In genomic region chr2:73436976-73437375, GRCm38 (mm10) we compare ENCODE assay signal across 24 mouse cellular contexts. TPM values are rescaled to one million over a fixed set of nuclear protein-coding genes. Genes with fewer than 3 reads are reported as not detected.
A peak's percentile ranks its signal among the peaks of the same experiment; 100 is the strongest.
DNase-seq lines count a peak whose midpoint lies in the region; ATAC-seq and TF ChIP-seq lines count a peak whose summit lies in the region.
"Had no signal": no experiment of that assay in that cellular context is flagged by ENCODE, and none has a peak within 500 bp of the region (broad histone marks: within the 10 kb centered on the region; RNA-seq: fewer than 3 reads in every experiment).

No protein-coding gene starts in this region.

- 42% methylated on average over 18 of the region's 18 CpGs for WGBS in forebrain, embryonic 10.5 days
- 39% methylated on average over 18 of the region's 18 CpGs for WGBS in forebrain, embryonic 12.5 days
- WGBS in heart, embryonic 14.5 days, result 51% methylated on average over 18 of the region's 18 CpGs
- 50% methylated on average over 18 of the region's 18 CpGs for WGBS in embryonic facial prominence, embryonic 13.5 days

- intact Hi-C loops in heart, postnatal 25 days (cut with DNase I), result no loop called here

- no peaks in the 10 kb centered on the region for H3K27me3 ChIP-seq in forebrain, embryonic 10.5 days (ENCODE audit: poor library complexity, severe bottlenecking)
- no peaks in the 10 kb centered on the region for H3K27me3 ChIP-seq in forebrain, embryonic 12.5 days
- H3K27me3 ChIP-seq in heart, embryonic 14.5 days (ENCODE audit: control insufficient read depth, insufficient read depth, low read length), result no peaks in the 10 kb centered on the region
- H3K27me3 ChIP-seq in ES-Bruce4 (ENCODE audit: control insufficient read depth, insufficient read depth, low read length, poor library complexity, severe bottlenecking), result no peaks in the 10 kb centered on the region
- H3K27me3 ChIP-seq in embryonic facial prominence, embryonic 13.5 days, result no peaks in the 10 kb centered on the region
- H3K27me3 ChIP-seq: liver, embryonic 12.5 days; neural tube, embryonic 15.5 days; stomach, embryonic 15.5 days had no signal

- H3K9ac ChIP-seq in forebrain, embryonic 12.5 days, result no peak overlapping the region
- H3K9ac ChIP-seq in heart, embryonic 14.5 days (ENCODE audit: low read length), result no peak overlapping the region
- peak overlapping the region; percentile 51 for H3K9ac ChIP-seq in ES-Bruce4 (ENCODE audit: low read depth, poor library complexity, severe bottlenecking)
- peak overlapping the region; percentile 36; the same call in 1 of the 2 replicates for H3K9ac ChIP-seq in embryonic facial prominence, embryonic 13.5 days
- H3K9ac ChIP-seq: liver, embryonic 12.5 days; neural tube, embryonic 15.5 days; stomach, embryonic 15.5 days had no signal

- no peak for DNase-seq in forebrain, embryonic 10.5 days (ENCODE audit: extremely low spot score, low spot score)
- no peak for DNase-seq in heart, postnatal 25 days (ENCODE audit: low spot score)
- DNase-seq: adrenal gland, postnatal 25 days; cerebellum, adult 11-12 months; cerebellum, postnatal 14 days; gastrocnemius, postnatal 10 days; kidney, adult 18-20 months; lung, postnatal 14 days; thymus, adult 18-20 months; thymus, postnatal 4 days had no signal

- peak overlapping the region; percentile 51; the same call in 1 of the 2 replicates for H3K27ac ChIP-seq in forebrain, embryonic 10.5 days
- H3K27ac ChIP-seq in forebrain, embryonic 12.5 days, result no peak overlapping the region
- no peak overlapping the region for H3K27ac ChIP-seq in heart, embryonic 14.5 days (replicated peaks in 1 of 2; ENCODE audit: control insufficient read depth in 1 of 2, insufficient read depth in 1 of 2, low read depth in 2 of 2, low read length in 2 of 2)
- no peak overlapping the region for H3K27ac ChIP-seq in ES-Bruce4 (ENCODE audit: insufficient read depth, low read length)
- peak overlapping the region; percentile 55 for H3K27ac ChIP-seq in embryonic facial prominence, embryonic 13.5 days
- H3K27ac ChIP-seq: hindbrain, embryonic 10.5 days; kidney, postnatal 0 days; liver, embryonic 12.5 days; neural tube, embryonic 15.5 days; stomach, embryonic 15.5 days had no signal

- ATAC-seq in forebrain, embryonic 12.5 days (ENCODE audit: low FRiP score), result no peak
- no peak for ATAC-seq in heart, embryonic 14.5 days (ENCODE audit: insufficient number of reproducible peaks, insufficient read depth, low FRiP score, low read depth)
- no peak for ATAC-seq in embryonic facial prominence, embryonic 13.5 days (ENCODE audit: insufficient number of reproducible peaks, insufficient read depth, low FRiP score, low TSS enrichment, low read depth)
- ATAC-seq in cerebellum, adult (ENCODE audit: insufficient number of reproducible peaks, low FRiP score, low TSS enrichment), result no peak
- no peak for ATAC-seq in monocyte, adult 5-6 weeks (replicated peaks; ENCODE audit: insufficient number of reproducible peaks, low FRiP score, low TSS enrichment, poor library complexity, severe bottlenecking)
- ATAC-seq: forebrain, embryonic 16.5 days had no signal

- H3K36me3 ChIP-seq in forebrain, embryonic 10.5 days (replicated peaks), result peaks cover 64% of the 10 kb centered on the region
- peaks cover 7% of the 10 kb centered on the region; the same call in 1 of the 2 replicates for H3K36me3 ChIP-seq in forebrain, embryonic 12.5 days (replicated peaks)
- peaks cover 42% of the 10 kb centered on the region for H3K36me3 ChIP-seq in heart, embryonic 14.5 days (ENCODE audit: control insufficient read depth, insufficient read depth, low read length)
- H3K36me3 ChIP-seq in ES-Bruce4 (ENCODE audit: control insufficient read depth, insufficient read depth, low read length, poor library complexity, severe bottlenecking), result no peaks in the 10 kb centered on the region
- H3K36me3 ChIP-seq in embryonic facial prominence, embryonic 13.5 days, result peaks cover 77% of the 10 kb centered on the region
- H3K36me3 ChIP-seq: neural tube, embryonic 15.5 days had no signal

- H3K4me2 ChIP-seq in forebrain, embryonic 12.5 days, result no peak overlapping the region
- H3K4me2 ChIP-seq in heart, embryonic 14.5 days (ENCODE audit: low read length), result peak overlapping the region; percentile 36
- no peak overlapping the region for H3K4me2 ChIP-seq in embryonic facial prominence, embryonic 13.5 days
- H3K4me2 ChIP-seq: liver, embryonic 12.5 days; midbrain, embryonic 11.5 days; neural tube, embryonic 15.5 days; stomach, embryonic 15.5 days had no signal

- H3K4me1 ChIP-seq in forebrain, embryonic 10.5 days, result peaks cover 21% of the 10 kb centered on the region
- peaks cover 10% of the 10 kb centered on the region for H3K4me1 ChIP-seq in forebrain, embryonic 12.5 days
- H3K4me1 ChIP-seq in heart, embryonic 14.5 days (ENCODE audit: control insufficient read depth in 2 of 2, insufficient read depth in 2 of 2, low read length in 2 of 2), result no peaks in the 10 kb centered on the region
- H3K4me1 ChIP-seq in ES-Bruce4 (ENCODE audit: control insufficient read depth, insufficient read depth, low read length), result peaks cover 3% of the 10 kb centered on the region
- peaks cover 28% of the 10 kb centered on the region for H3K4me1 ChIP-seq in embryonic facial prominence, embryonic 13.5 days
- H3K4me1 ChIP-seq: stomach, embryonic 15.5 days had no signal

- no peaks in the 10 kb centered on the region for H3K9me3 ChIP-seq in forebrain, embryonic 10.5 days
- no peaks in the 10 kb centered on the region for H3K9me3 ChIP-seq in forebrain, embryonic 12.5 days
- no peaks in the 10 kb centered on the region for H3K9me3 ChIP-seq in heart, embryonic 14.5 days (ENCODE audit: control insufficient read depth, low read length)
- H3K9me3 ChIP-seq in ES-Bruce4 (replicated peaks; ENCODE audit: control insufficient read depth, insufficient read depth, low read length, poor library complexity, severe bottlenecking), result no peaks in the 10 kb centered on the region
- H3K9me3 ChIP-seq in embryonic facial prominence, embryonic 13.5 days, result no peaks in the 10 kb centered on the region
- H3K9me3 ChIP-seq: hindbrain, embryonic 10.5 days; liver, embryonic 12.5 days; neural tube, embryonic 15.5 days; stomach, embryonic 15.5 days had no signal

- TF ChIP-seq EP300 in ES-Bruce4 (IDR thresholded peaks at IDR 0.05; ENCODE audit: insufficient read depth, low read depth, low read length), result no peak

- no peak overlapping the region for H3K4me3 ChIP-seq in forebrain, embryonic 10.5 days
- H3K4me3 ChIP-seq in forebrain, embryonic 12.5 days (replicated peaks), result no peak overlapping the region
- H3K4me3 ChIP-seq in heart, embryonic 14.5 days (ENCODE audit: control insufficient read depth in 1 of 2, insufficient read depth in 1 of 2, low read depth in 1 of 2, low read length in 2 of 2), result no peak overlapping the region
- peak overlapping the region; percentile 44 for H3K4me3 ChIP-seq in ES-Bruce4 (ENCODE audit: low read depth, low read length)
- H3K4me3 ChIP-seq in embryonic facial prominence, embryonic 13.5 days, result no peak overlapping the region
- H3K4me3 ChIP-seq: hindbrain, embryonic 10.5 days; liver, embryonic 12.5 days; neural tube, embryonic 15.5 days; stomach, embryonic 15.5 days had no signal

- TF ChIP-seq POLR2A in ES-Bruce4 (IDR thresholded peaks at IDR 0.05; ENCODE audit: insufficient read depth, low read length), result no peak

- no peak for TF ChIP-seq CTCF in ES-Bruce4 (IDR thresholded peaks at IDR 0.05; ENCODE audit: low read depth, low read length)

RNA-seq across cellular contexts. Expression of gene Gpr155, which starts 50.6 kb away (rescaled TPM):
- 1.6 and 2.2 TPM in 2 replicates for polyA plus RNA-seq in forebrain, embryonic 10.5 days (2016; fragmentation: Nextera tagmentation; extraction: Ambion mirVana)
- 7.3 and 8.0 TPM in 2 replicates for polyA plus RNA-seq in forebrain, embryonic 12.5 days (2016; fragmentation: Nextera tagmentation; extraction: Ambion mirVana)
- polyA plus RNA-seq in heart, embryonic 14.5 days (2014; fragmentation: Nextera tagmentation; extraction: Ambion mirVana), result 6.0 and 6.9 TPM in 2 replicates
- total RNA-seq in heart, postnatal 25 days (2021), result 10 to 100 TPM in 1 of 2 experiments, 1 to 10 TPM in 1; 9.9 to 12.3 TPM
- polyA plus RNA-seq in ES-Bruce4 (2011; ENCODE audit: insufficient read depth, insufficient read length, low read depth, missing spikeins), result 1.1 and 1.8 TPM in 2 replicates
- polyA plus RNA-seq in embryonic facial prominence, embryonic 13.5 days (2015; fragmentation: Nextera tagmentation; extraction: Ambion mirVana), result 8.6 and 9.5 TPM in 2 replicates
- total RNA-seq in monocyte, adult 5-6 weeks (2017), result 13.7 to 14.4 TPM (median 13.8 TPM) in 3 replicates
- total RNA-seq: granulocyte monocyte progenitor cell, adult 5-6 weeks had no signal

Comparison
In these comparisons a context has a peak if more than half of its experiments do, and no peak if none do; other contexts are left out.
1. H3K27ac ChIP-seq: peak in forebrain, embryonic 10.5 days (single experiment) and embryonic facial prominence, embryonic 13.5 days (single experiment); none in forebrain, embryonic 12.5 days (single experiment), heart, embryonic 14.5 days (0 of 2) and ES-Bruce4 (single experiment).
2. H3K9ac ChIP-seq: peak in ES-Bruce4 (single experiment) and embryonic facial prominence, embryonic 13.5 days (single experiment); none in forebrain, embryonic 12.5 days (single experiment) and heart, embryonic 14.5 days (single experiment).